10 mouse cellular contexts compared by ENCODE assay signal in genomic region chr6:120585118-120585940, GRCm38 (mm10). TPM values are rescaled to one million over a fixed set of nuclear protein-coding genes. Genes with fewer than 3 reads are reported as not detected.
A peak's percentile ranks its signal among the peaks of the same experiment; 100 is the strongest.
DNase-seq lines count a peak whose midpoint lies in the region; ATAC-seq and TF ChIP-seq lines count a peak whose summit lies in the region.
"Had no signal": no experiment of that assay in that cellular context is flagged by ENCODE, and none has a peak within 500 bp of the region (broad histone marks: within the 10 kb centered on the region; RNA-seq: fewer than 3 reads in every experiment).

No protein-coding gene starts in this region.

- TF ChIP-seq CTCF in kidney, adult 2 months (conservative IDR thresholded peaks at IDR 0.05; ENCODE audit: insufficient read depth, insufficient read length, low read depth, low read length): no peak

- WGBS in kidney, adult 2 months: 45% methylated on average over 9 of the region's 9 CpGs
- 26% methylated on average over 9 of the region's 9 CpGs for WGBS in embryonic facial prominence, embryonic 13.5 days
- WGBS in midbrain, embryonic 15.5 days: 40% methylated on average over 9 of the region's 9 CpGs

- H3K9me3 ChIP-seq in embryonic facial prominence, embryonic 13.5 days: no peaks in the 10 kb centered on the region
- H3K9me3 ChIP-seq in midbrain, embryonic 15.5 days: no peaks in the 10 kb centered on the region
- H3K9me3 ChIP-seq: heart, embryonic 15.5 days had no signal

- 0 out of 2 replicates have a peak overlapping the region, but pooled peaks have one; percentile 8 for H3K9ac ChIP-seq in embryonic facial prominence, embryonic 13.5 days
- H3K9ac ChIP-seq in midbrain, embryonic 15.5 days: no peak overlapping the region
- H3K9ac ChIP-seq: heart, embryonic 15.5 days had no signal

- no peak for TF ChIP-seq POLR2A in kidney, adult 2 months (IDR thresholded peaks at IDR 0.05; ENCODE audit: low read depth, low read length)

- no peak for ATAC-seq in embryonic facial prominence, embryonic 13.5 days (ENCODE audit: insufficient number of reproducible peaks, insufficient read depth, low FRiP score, low TSS enrichment, low read depth)
- no peak for ATAC-seq in midbrain, embryonic 15.5 days (replicated peaks)
- ATAC-seq: lung, postnatal 0 days had no signal

- peak; percentile 34 for DNase-seq in kidney, adult 2 months
- no peak for DNase-seq in kidney, postnatal 14 days
- peak; percentile 68 for DNase-seq in adipocyte (ENCODE audit: low spot score)
- no peak for DNase-seq in urinary bladder, adult 2 months (ENCODE audit: low spot score)
- DNase-seq in T-cell, adult 2 months (ENCODE audit: low spot score): no peak
- DNase-seq: cerebellum, adult 11-12 months had no signal

- no peaks in the 10 kb centered on the region for H3K27me3 ChIP-seq in kidney, adult 2 months (replicated peaks; ENCODE audit: control insufficient read depth, insufficient read depth, low read length)
- no peaks in the 10 kb centered on the region for H3K27me3 ChIP-seq in embryonic facial prominence, embryonic 13.5 days
- no peaks in the 10 kb centered on the region for H3K27me3 ChIP-seq in midbrain, embryonic 15.5 days (replicated peaks)
- H3K27me3 ChIP-seq: heart, embryonic 15.5 days had no signal

- H3K36me3 ChIP-seq in kidney, adult 2 months (ENCODE audit: control insufficient read depth, insufficient read depth, low read length): no peaks in the 10 kb centered on the region
- no peaks in the 10 kb centered on the region for H3K36me3 ChIP-seq in embryonic facial prominence, embryonic 13.5 days
- H3K36me3 ChIP-seq in midbrain, embryonic 15.5 days (replicated peaks): no peaks in the 10 kb centered on the region
- H3K36me3 ChIP-seq: heart, embryonic 15.5 days had no signal

- H3K4me2 ChIP-seq in embryonic facial prominence, embryonic 13.5 days: no peak overlapping the region
- no peak overlapping the region for H3K4me2 ChIP-seq in midbrain, embryonic 15.5 days
- H3K4me2 ChIP-seq: heart, embryonic 15.5 days had no signal

- no peak overlapping the region for H3K27ac ChIP-seq in kidney, adult 2 months (ENCODE audit: insufficient read depth, low read depth, low read length)
- no peak overlapping the region for H3K27ac ChIP-seq in embryonic facial prominence, embryonic 13.5 days
- peak overlapping the region; percentile 30; the same call in 1 of the 2 replicates for H3K27ac ChIP-seq in midbrain, embryonic 15.5 days
- H3K27ac ChIP-seq: heart, embryonic 15.5 days had no signal

- peaks cover 4% of the 10 kb centered on the region; the same call in 1 of the 2 replicates for H3K4me1 ChIP-seq in kidney, adult 2 months (ENCODE audit: control insufficient read depth, insufficient read depth, low read length)
- H3K4me1 ChIP-seq in embryonic facial prominence, embryonic 13.5 days: peaks cover 19% of the 10 kb centered on the region
- H3K4me1 ChIP-seq in midbrain, embryonic 15.5 days: peaks cover 3% of the 10 kb centered on the region; the same call in 1 of the 2 replicates

- H3K4me3 ChIP-seq in kidney, adult 2 months (ENCODE audit: insufficient read depth, low read depth, low read length): no peak overlapping the region
- no peak overlapping the region for H3K4me3 ChIP-seq in embryonic facial prominence, embryonic 13.5 days
- no peak overlapping the region for H3K4me3 ChIP-seq in midbrain, embryonic 15.5 days
- H3K4me3 ChIP-seq: heart, embryonic 15.5 days had no signal

RNA-seq across cellular contexts. Expression of gene Hdhd5, which starts 54.2 kb away (rescaled TPM):
- 36.0 and 36.1 TPM in 2 replicates for polyA plus RNA-seq in kidney, adult 2 months (2012; rRNA removed)
- 18.8 and 19.8 TPM in 2 replicates for polyA plus RNA-seq in embryonic facial prominence, embryonic 13.5 days (2015; fragmentation: Nextera tagmentation; extraction: Ambion mirVana)
- polyA plus RNA-seq in midbrain, embryonic 15.5 days (2015; fragmentation: Nextera tagmentation; extraction: Ambion mirVana): 15.5 and 18.0 TPM in 2 replicates
- polyA plus RNA-seq in urinary bladder, adult 2 months (2012; rRNA removed): 15.5 and 20.1 TPM in 2 replicates

Comparison
In these comparisons a context has a peak if more than half of its experiments do, and no peak if none do; other contexts are left out.
1. DNase-seq: peak in kidney, adult 2 months (single experiment) and adipocyte (single experiment); none in kidney, postnatal 14 days (single experiment), urinary bladder, adult 2 months (single experiment) and T-cell, adult 2 months (single experiment).